Mouse (Mus musculus): ENCODE results near the gene Kif22. TPM values are rescaled to one million over a fixed set of nuclear protein-coding genes. Genes with fewer than 3 reads are reported as not detected.

Kif22 gene
- total and polyA plus RNA-seq, 3 experiments, result 57.7 to 298 (median 119) TPM

GRCm38 (mm10) chr7:127083689-127084088 lies 41.4 kb upstream of the Kif22 start:
- Histone ChIP-seq H3K9ac (ENCODE audit: control insufficient read depth, low read depth, low read length, poor library complexity, severe bottlenecking) (peak overlapping the region; percentile 66; the same call in 1 of the 2 replicates), H3K9me3 (replicated peaks; ENCODE audit: insufficient read depth, low read length) (no peaks in the 10 kb centered on the region), H3K4me1 (ENCODE audit: control insufficient read depth in 1 of 2, insufficient read depth in 2 of 2, low read length in 2 of 2) (peaks cover 16 to 33% of the 10 kb centered on the region in 2 experiments), H3K36me3 (ENCODE audit: control insufficient read depth in 1 of 2, insufficient read depth in 2 of 2, low read length in 2 of 2) (peaks cover 0 to 33% of the 10 kb centered on the region in 2 experiments; a peak in 3 of 4 replicates), H3K27me3 (ENCODE audit: control insufficient read depth in 1 of 2, insufficient read depth in 2 of 2, low read length in 2 of 2) (no peaks in the 10 kb centered on the region), H3K79me2 (ENCODE audit: control insufficient read depth, insufficient read depth, low read length, poor library complexity) (peaks cover 28% of the 10 kb centered on the region), H3K27ac (ENCODE audit: control insufficient read depth, low read depth, low read length) (peak overlapping the region; percentile 98), H3K4me3 (ENCODE audit: control insufficient read depth in 1 of 2, insufficient read depth in 1 of 2, low read depth in 2 of 2, low read length in 2 of 2) (peak overlapping the region in 1 of 2 experiments; percentile 24; a peak in 1 of 4 replicates)
- TF ChIP-seq TBP (IDR thresholded peaks at IDR 0.05; ENCODE audit: low read depth, low read length) (peak; percentile 85; the same call in 1 of the 2 replicates), GATA1 (IDR thresholded peaks at IDR 0.05; ENCODE audit: low read depth, low read length) (peak; percentile 94), RAD21 (IDR thresholded peaks at IDR 0.05; ENCODE audit: low read depth, low read length) (no peak), TAL1 (IDR thresholded peaks at IDR 0.05; ENCODE audit: low read length) (peak; percentile 53), ETS1 (IDR thresholded peaks at IDR 0.05; ENCODE audit: low read depth, low read length) (no peak), POLR2A (IDR thresholded peaks at IDR 0.05; ENCODE audit: control insufficient read depth in 1 of 2, insufficient read depth in 1 of 2, low read depth in 1 of 2, low read length in 2 of 2, poor library complexity in 1 of 2) (peak in 1 of 2 experiments; percentile 65; a peak in 1 of 4 replicates)
- DNase-seq (ENCODE audit: low read depth, low spot score), result peak; percentile 93

- Histone ChIP-seq H3K36me3 (ENCODE audit: control insufficient read depth in 1 of 2, insufficient read depth in 2 of 2, low read length in 2 of 2) (peaks cover 0 to 31% of the 10 kb centered on the region in 2 experiments; a peak in 3 of 4 replicates), H3K27ac (ENCODE audit: control insufficient read depth, low read depth, low read length) (peak overlapping the region; percentile 89), H3K4me3 (ENCODE audit: control insufficient read depth in 1 of 2, insufficient read depth in 1 of 2, low read depth in 2 of 2, low read length in 2 of 2) (no peak overlapping the region), H3K27me3 (ENCODE audit: control insufficient read depth in 1 of 2, insufficient read depth in 2 of 2, low read length in 2 of 2) (no peaks in the 10 kb centered on the region), H3K9ac (ENCODE audit: control insufficient read depth, low read depth, low read length, poor library complexity, severe bottlenecking) (peak overlapping the region; percentile 2), H3K9me3 (replicated peaks; ENCODE audit: insufficient read depth, low read length) (no peaks in the 10 kb centered on the region), H3K79me2 (ENCODE audit: control insufficient read depth, insufficient read depth, low read length, poor library complexity) (peaks cover 28% of the 10 kb centered on the region), H3K4me1 (ENCODE audit: control insufficient read depth in 1 of 2, insufficient read depth in 2 of 2, low read length in 2 of 2) (peaks cover 16 to 33% of the 10 kb centered on the region in 2 experiments)
- peak; percentile 54 for DNase-seq (ENCODE audit: low read depth, low spot score)
- TF ChIP-seq POLR2AphosphoS2 (IDR thresholded peaks at IDR 0.05; ENCODE audit: low read length) (no peak), GATA1 (IDR thresholded peaks at IDR 0.05; ENCODE audit: low read depth, low read length) (no peak), E2F4 (IDR thresholded peaks at IDR 0.05; ENCODE audit: borderline replicate concordance, low read depth, low read length) (no peak), TCF12 (IDR thresholded peaks at IDR 0.05; ENCODE audit: low read depth, low read length) (no peak), MXI1 (IDR thresholded peaks at IDR 0.05; ENCODE audit: low read depth, low read length) (no peak), CHD2 (IDR thresholded peaks at IDR 0.05; ENCODE audit: low read length) (no peak), USF1 (IDR thresholded peaks at IDR 0.05; ENCODE audit: low read depth, low read length) (no peak), CHD1 (IDR thresholded peaks at IDR 0.05; ENCODE audit: low read depth, low read length) (no peak), POLR2A (IDR thresholded peaks at IDR 0.05; ENCODE audit: control insufficient read depth in 1 of 2, insufficient read depth in 1 of 2, low read depth in 1 of 2, low read length in 2 of 2, poor library complexity in 1 of 2) (no peak), KAT2A (conservative IDR thresholded peaks at IDR 0.05; ENCODE audit: low read depth, low read length) (no peak), GABPA (IDR thresholded peaks at IDR 0.05; ENCODE audit: low read depth, low read length) (no peak), MYB (IDR thresholded peaks at IDR 0.05; ENCODE audit: low read depth, low read length) (no peak), SIN3A (IDR thresholded peaks at IDR 0.05; ENCODE audit: low read length) (no peak), JUND (IDR thresholded peaks at IDR 0.05; ENCODE audit: low read depth, low read length) (no peak), ZKSCAN1 (IDR thresholded peaks at IDR 0.05; ENCODE audit: low read depth, low read length) (no peak), HCFC1 (IDR thresholded peaks at IDR 0.05; ENCODE audit: low read depth, low read length) (no peak), RCOR1 (IDR thresholded peaks at IDR 0.05; ENCODE audit: low read depth, low read length) (no peak), MAFK (IDR thresholded peaks at IDR 0.05; ENCODE audit: borderline replicate concordance, low read depth, low read length) (no peak), RAD21 (IDR thresholded peaks at IDR 0.05; ENCODE audit: low read depth, low read length) (no peak), TBP (IDR thresholded peaks at IDR 0.05; ENCODE audit: low read depth, low read length) (no peak)
Measured at GRCm38 (mm10) chr7:127082995-127083394, 40.7 kb upstream of the Kif22 start.
